Mouse (Mus musculus) midbrain, postnatal 0 days (tissue): ENCODE measurements around the gene BC117090. TPM values are rescaled to one million over a fixed set of nuclear protein-coding genes. Genes with fewer than 3 reads are reported as not detected.
"Not testable (repeated sequence)": the region's sequence is repeated elsewhere in the genome, so short reads cannot be mapped to it uniquely, and the experiment has no call there.

Experiments used
- ATAC-seq: fragments of 200-750 bp; cut with Nextera tagmentation; 2 replicates; pipeline ENCODE4 v1.8.0; 2017; ENCODE audit warnings: moderate number of reproducible peaks, mild to moderate bottlenecking, moderate TSS enrichment, moderate library complexity; ENCODE audit not compliant: low FRiP score
- DNase-seq: peaks from one replicate; pipeline ENCODE4 v3.0.0-alpha.2; 2015; ENCODE audit warnings: low spot score
- H3K27ac ChIP-seq: fragments of 300-500 bp; sonication (generic); 2 replicates; pipeline ENCODE4 v1.5.1; 2014; ENCODE audit warnings: low read depth, mild to moderate bottlenecking, low read length, mixed read lengths
- H3K27me3 ChIP-seq: fragments of 300-500 bp; sonication (generic); 2 replicates; pipeline ENCODE4 v1.6.1; 2014; ENCODE audit warnings: low read length, control low read depth, mixed read lengths; ENCODE audit not compliant: insufficient read depth
- H3K36me3 ChIP-seq: fragments of 300-500 bp; sonication (generic); 2 replicates; pipeline ENCODE4 v1.6.1; 2014; ENCODE audit warnings: low read length, control low read depth, mixed read lengths; ENCODE audit not compliant: insufficient read depth
- H3K4me1 ChIP-seq: fragments of 300-500 bp; sonication (generic); 2 replicates; pipeline ENCODE4 v1.6.1; 2014; ENCODE audit warnings: mild to moderate bottlenecking, control low read depth, antibody characterized with exemption, low read length, mixed read lengths; ENCODE audit not compliant: insufficient read depth
- H3K4me2 ChIP-seq: fragments of 300-500 bp; sonication (generic); 2 replicates; pipeline ENCODE4 v1.6.1; 2014; ENCODE audit warnings: low read depth, mild to moderate bottlenecking, low read length, mixed read lengths; ENCODE audit not compliant: poor library complexity, severe bottlenecking
- H3K4me3 ChIP-seq: fragments of 300-500 bp; sonication (generic); 2 replicates; pipeline ENCODE4 v1.5.1; 2014; ENCODE audit warnings: low read depth, mild to moderate bottlenecking, low read length, moderate library complexity
- H3K9ac ChIP-seq: fragments of 300-500 bp; sonication (generic); replicated peaks from 2 replicates; pipeline ENCODE4 v1.6.1; 2014; ENCODE audit warnings: mild to moderate bottlenecking, low read length, moderate library complexity, mixed read lengths; ENCODE audit not compliant: poor library complexity, severe bottlenecking
- H3K9me3 ChIP-seq: fragments of 300-500 bp; sonication (generic); 2 replicates; pipeline ENCODE4 v1.6.1; 2016; ENCODE audit warnings: low read length, control low read depth
- CTCF ChIP-seq: IDR thresholded peaks from 2 replicates; pipeline ENCODE4 v1.5.1; 2016; ENCODE audit warnings: antibody characterized with exemption, mild to moderate bottlenecking
- WGBS: fragments of 180-500 bp; shearing (Covaris S2); extraction: QIAGEN DNeasy Blood & Tissue Kit; methylation state at CpG from one replicate; pipeline ENCODE4 v1.1.7; 2014; 5-methylcytosine and 5-hydroxymethylcytosine counted together
- polyA plus RNA-seq: library from polyadenylated mRNA; unstranded; fragments of >200 nt; fragmentation: Nextera tagmentation; extraction: Ambion mirVana; gene quantifications from 2 replicates; pipeline ENCODE4 v1.2.1, GENCODE M21; 2015
- total RNA-seq: library from RNA; depleted of rRNA; stranded (reverse); fragments of >200 nt; gene quantifications from 2 replicates; pipeline ENCODE4 v1.2.3, GENCODE M21; 2014; rRNA removed

The BC117090 gene
- not detected in 2 replicates for total RNA-seq
- polyA plus RNA-seq: not detected in 2 replicates

DNA sequence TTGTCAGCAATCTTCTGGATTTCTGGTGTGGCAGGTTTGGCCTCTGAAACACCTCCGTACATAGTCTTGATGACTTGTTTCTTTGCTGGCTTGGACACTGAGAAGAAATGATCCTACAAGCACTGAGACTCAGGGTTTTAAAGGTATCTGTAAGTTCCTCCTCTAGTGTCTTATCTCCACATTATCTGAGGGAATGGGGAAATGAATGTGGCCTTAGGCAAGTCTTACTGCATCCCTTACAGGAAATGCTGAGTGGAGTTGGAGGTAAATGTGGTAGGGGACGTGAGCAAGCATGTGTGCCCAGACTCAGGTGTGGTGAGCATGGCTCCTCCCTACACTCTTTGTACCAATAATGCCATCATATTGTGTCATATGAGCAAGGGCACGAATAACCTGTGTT is at the start of gene BC117090:
BC117090 (minus strand) TSS at position 101 of the 400 bp plus-strand sequence.
- Histone ChIP-seq H3K27me3 (no peaks in the 10 kb centered on the region), H3K4me2 (no peak within 1 kb of the TSS), H3K36me3 (no peaks in the 10 kb centered on the region), H3K9me3 (no peaks in the 10 kb centered on the region), H3K9ac (no peak within 1 kb of the TSS), H3K4me3 (no peak within 1 kb of the TSS), H3K27ac (no peak within 1 kb of the TSS), H3K4me1 (no peaks in the 10 kb centered on the region)
- no peak for ATAC-seq
- no peak for TF ChIP-seq CTCF
- no peak for DNase-seq
- 71% methylated on average over 3 of the region's 3 CpGs for WGBS

- H3K4me2 ChIP-seq, H3K4me1 ChIP-seq, ATAC-seq, H3K9me3 ChIP-seq, DNase-seq, H3K4me3 ChIP-seq, H3K36me3 ChIP-seq, H3K9ac ChIP-seq, H3K27me3 ChIP-seq, H3K27ac ChIP-seq: not testable (repeated sequence)
- 76% methylated on average over 3 of the region's 3 CpGs for WGBS
Observed at GRCm38 (mm10) chr16:36367648-36368047, 33.5 kb upstream of the BC117090 start, which contains the start of gene BC100530. TSS of gene BC100530 (minus strand) at chr16:36367748.

GRCm38 (mm10) chr16:36337171-36337570 is 3.0 kb upstream of the BC117090 start:
- TF ChIP-seq CTCF: no peak
- no peak overlapping the region for H3K27ac ChIP-seq
- H3K4me1 ChIP-seq: no peaks in the 10 kb centered on the region
- H3K4me3 ChIP-seq: no peak overlapping the region
- no peaks in the 10 kb centered on the region for H3K36me3 ChIP-seq
- DNase-seq (no peak), ATAC-seq (no peak)
- 55% methylated on average over 2 of the region's 2 CpGs for whole genome bisulfite sequencing
- no peaks in the 10 kb centered on the region for H3K9me3 ChIP-seq
- H3K27me3 ChIP-seq: no peaks in the 10 kb centered on the region
- H3K9ac ChIP-seq: no peak overlapping the region
- H3K4me2 ChIP-seq: no peak overlapping the region

DNA sequence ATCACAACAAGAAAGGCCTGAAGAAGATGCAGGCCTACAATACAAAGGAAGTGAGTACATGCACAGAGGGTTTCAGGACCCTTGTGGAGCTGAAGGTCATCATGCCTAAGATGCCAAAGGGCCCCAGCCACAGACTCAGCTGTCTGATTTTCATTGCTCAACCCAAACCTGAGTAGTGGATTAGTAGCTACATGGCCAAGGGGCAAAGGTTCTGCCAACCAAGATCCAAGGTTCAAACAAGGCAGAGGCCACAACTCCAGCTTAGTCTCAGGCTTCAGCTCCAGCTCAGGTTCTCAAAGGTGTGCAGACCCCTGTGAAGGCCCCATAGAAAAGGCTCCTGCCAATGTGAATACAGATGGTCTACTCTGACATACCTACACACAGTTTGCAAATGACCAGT is 14.8 kb downstream of the BC117090 start:
- no peak for ATAC-seq

DNA sequence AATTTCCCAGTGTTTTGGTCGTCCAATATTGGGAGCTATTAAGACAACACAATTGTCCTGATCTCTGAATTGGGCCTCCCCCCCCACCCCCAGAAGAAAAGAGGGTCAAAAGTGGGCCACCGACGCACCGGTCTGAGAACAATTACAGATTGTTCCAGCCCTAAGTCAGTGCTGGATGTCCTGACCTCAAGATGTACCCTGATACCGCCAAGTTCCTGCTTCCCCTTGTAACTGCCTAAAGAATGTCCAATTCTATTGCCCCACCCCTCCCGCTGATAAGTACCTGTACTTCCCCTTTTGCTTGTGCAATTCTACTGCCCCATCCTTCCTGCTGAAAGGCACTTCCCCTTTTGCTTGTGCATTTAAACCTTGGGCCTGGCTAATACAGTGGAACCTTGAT is 18.0 kb downstream of the BC117090 start:
- not testable (repeated sequence) for H3K4me3 ChIP-seq, H3K27ac ChIP-seq, H3K27me3 ChIP-seq, H3K4me2 ChIP-seq, ATAC-seq, H3K9me3 ChIP-seq, H3K36me3 ChIP-seq, DNase-seq, H3K4me1 ChIP-seq, H3K9ac ChIP-seq
- 86% methylated on average over 6 of the region's 6 CpGs for WGBS

More for the DNA sequence above, 14.8 kb downstream of the BC117090 start:
- TF ChIP-seq CTCF: no peak
- Histone ChIP-seq H3K27ac (no peak overlapping the region), H3K27me3 (no peaks in the 10 kb centered on the region), H3K36me3 (no peaks in the 10 kb centered on the region), H3K9ac (no peak overlapping the region), H3K4me1 (no peaks in the 10 kb centered on the region), H3K9me3 (no peaks in the 10 kb centered on the region), H3K4me3 (no peak overlapping the region), H3K4me2 (no peak overlapping the region)
- DNase-seq: no peak

DNA sequence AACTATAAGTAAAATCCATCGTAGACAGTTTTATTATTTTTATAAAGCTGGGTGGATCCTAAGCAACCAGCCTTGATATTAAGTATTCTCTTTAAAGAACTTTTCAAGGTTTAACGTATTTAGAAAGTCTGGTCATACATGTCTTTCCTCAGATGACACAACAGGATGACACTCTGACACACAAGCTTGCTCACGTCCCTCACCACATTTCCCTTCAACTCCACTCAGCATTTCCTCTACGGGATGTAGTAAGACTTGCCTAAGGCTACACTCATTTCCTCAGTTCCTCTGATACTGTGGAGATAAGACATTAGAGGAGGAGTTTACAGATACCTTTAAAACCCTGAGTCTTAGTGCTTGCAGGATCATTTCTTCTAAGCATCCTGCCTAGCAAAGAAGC is 26.5 kb downstream of the BC117090 start:
- 84% methylated on average over 4 of the region's 4 CpGs for WGBS
- no peaks in the 10 kb centered on the region for H3K9me3 ChIP-seq
- no peak for TF ChIP-seq CTCF
- H3K4me2 ChIP-seq: no peak overlapping the region
- no peak overlapping the region for H3K4me3 ChIP-seq
- no peak overlapping the region for H3K9ac ChIP-seq
- no peaks in the 10 kb centered on the region for H3K4me1 ChIP-seq
- no peak overlapping the region for H3K27ac ChIP-seq
- ATAC-seq: no peak
- H3K27me3 ChIP-seq: no peaks in the 10 kb centered on the region
- no peak for DNase-seq
- no peaks in the 10 kb centered on the region for H3K36me3 ChIP-seq
